ENCODE assay signal across 8 mouse cellular contexts in the genomic region with DNA sequence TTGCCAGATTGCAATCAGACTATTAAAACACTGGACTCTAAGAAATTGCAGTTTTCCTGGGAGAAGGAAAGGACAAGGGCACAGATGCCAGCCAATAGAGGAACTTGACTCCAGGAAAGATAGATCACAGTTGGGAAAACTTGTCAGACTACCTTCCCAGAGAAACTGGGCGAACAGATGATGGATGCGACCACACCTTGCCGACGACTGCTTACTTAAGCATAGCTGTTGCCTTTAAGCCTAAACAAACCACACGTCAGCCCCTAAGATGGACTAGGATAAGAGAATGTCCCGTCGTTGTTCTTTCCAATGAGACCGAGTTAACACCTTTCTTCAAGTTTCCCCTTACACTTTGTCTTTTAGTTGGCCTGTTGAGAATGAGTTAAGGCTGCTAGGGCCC. TPM values are rescaled to one million over a fixed set of nuclear protein-coding genes. Genes with fewer than 3 reads are reported as not detected.
DNase-seq lines count a peak whose midpoint lies in the region; ATAC-seq and TF ChIP-seq lines count a peak whose summit lies in the region.

No protein-coding gene starts in this region.

- peaks cover 17% of the 10 kb centered on the region for H3K4me1 ChIP-seq in hindbrain, embryonic 14.5 days (replicated peaks; ENCODE audit: control insufficient read depth, insufficient read depth, low read length)
- H3K4me1 ChIP-seq in midbrain, embryonic 14.5 days (ENCODE audit: control insufficient read depth, insufficient read depth, low read length) = peaks cover 14% of the 10 kb centered on the region

- 0 out of 2 replicates have a peak, but pooled peaks have one; percentile 12 for ATAC-seq in hindbrain, embryonic 14.5 days (ENCODE audit: low FRiP score)
- ATAC-seq in midbrain, embryonic 14.5 days (ENCODE audit: low FRiP score, low TSS enrichment) = no peak
- no peak for ATAC-seq in cerebellum, adult (ENCODE audit: insufficient number of reproducible peaks, low FRiP score, low TSS enrichment)

- no peak for DNase-seq in layer of hippocampus, adult 2 months (ENCODE audit: low spot score in 2 of 2)
- no peak for DNase-seq in layer of hippocampus, postnatal 10 days (ENCODE audit: low spot score in 2 of 2)
- DNase-seq in embryo, embryonic 11 days = peak; percentile 10
- no peak for DNase-seq in hindbrain, embryonic 14.5 days (ENCODE audit: low spot score)
- DNase-seq in midbrain, embryonic 14.5 days = no peak
- no peak for DNase-seq in cerebellum, adult 9-10 months
- no peak for DNase-seq in right cerebral cortex, adult 2 months (ENCODE audit: low spot score in 2 of 2)

- H3K4me3 ChIP-seq in layer of hippocampus, adult 2 months = peak overlapping the region; percentile 83
- peak overlapping the region; percentile 81 for H3K4me3 ChIP-seq in hindbrain, embryonic 14.5 days (replicated peaks; ENCODE audit: low read length)
- H3K4me3 ChIP-seq in midbrain, embryonic 14.5 days (replicated peaks; ENCODE audit: low read depth, low read length) = peak overlapping the region; percentile 99

- H3K9me3 ChIP-seq in hindbrain, embryonic 14.5 days (ENCODE audit: control insufficient read depth, low read length) = no peaks in the 10 kb centered on the region
- no peaks in the 10 kb centered on the region for H3K9me3 ChIP-seq in midbrain, embryonic 14.5 days (ENCODE audit: control insufficient read depth, low read length)

- no peaks in the 10 kb centered on the region for H3K27me3 ChIP-seq in hindbrain, embryonic 14.5 days (ENCODE audit: control insufficient read depth, insufficient read depth, low read length)
- no peaks in the 10 kb centered on the region for H3K27me3 ChIP-seq in midbrain, embryonic 14.5 days (ENCODE audit: control insufficient read depth, insufficient read depth, low read length)

- TF ChIP-seq CTCF in layer of hippocampus, adult 2 months (conservative IDR thresholded peaks at IDR 0.05) = no peak

- H3K36me3 ChIP-seq in hindbrain, embryonic 14.5 days (replicated peaks; ENCODE audit: control insufficient read depth, insufficient read depth) = peaks cover 25% of the 10 kb centered on the region
- peaks cover 25% of the 10 kb centered on the region for H3K36me3 ChIP-seq in midbrain, embryonic 14.5 days (ENCODE audit: control insufficient read depth, insufficient read depth, low read length)

- 62% methylated on average over 8 of the region's 8 CpGs for WGBS in hindbrain, embryonic 14.5 days
- WGBS in midbrain, embryonic 14.5 days = 59% methylated on average over 8 of the region's 8 CpGs

- peak overlapping the region; percentile 86 for H3K4me2 ChIP-seq in hindbrain, embryonic 14.5 days (replicated peaks)
- H3K4me2 ChIP-seq in midbrain, embryonic 14.5 days (ENCODE audit: low read length) = peak overlapping the region; percentile 90

- peak overlapping the region; percentile 97 for H3K27ac ChIP-seq in layer of hippocampus, adult 2 months
- peak overlapping the region; percentile 90 for H3K27ac ChIP-seq in hindbrain, embryonic 14.5 days
- peak overlapping the region; percentile 79 for H3K27ac ChIP-seq in midbrain, embryonic 14.5 days (replicated peaks; ENCODE audit: low read depth, low read length)

- H3K9ac ChIP-seq in hindbrain, embryonic 14.5 days = peak overlapping the region; percentile 92
- peak overlapping the region; percentile 89 for H3K9ac ChIP-seq in midbrain, embryonic 14.5 days (replicated peaks; ENCODE audit: low read length)

RNA-seq across cellular contexts. Expression of gene Dcaf12, which starts 0.5 kb away (rescaled TPM):
- 10 to 100 TPM; 41.0 to 41.4 TPM for total RNA-seq in layer of hippocampus, adult 2 months (2021)
- 10 to 100 TPM; 51.4 to 53.2 TPM for total RNA-seq in layer of hippocampus, postnatal 10 days (2021)
- 55.7 and 63.8 TPM in 2 replicates for polyA plus RNA-seq in hindbrain, embryonic 14.5 days (2014; fragmentation: Nextera tagmentation; extraction: Ambion mirVana)
- 63.6 and 66.6 TPM in 2 replicates for polyA plus RNA-seq in midbrain, embryonic 14.5 days (2014; fragmentation: Nextera tagmentation; extraction: Ambion mirVana)

RNA-seq across cellular contexts. Expression of gene Ubap1, which starts 33.6 kb away (rescaled TPM):
- total RNA-seq in layer of hippocampus, adult 2 months (2021) = 10 to 100 TPM; 39.3 to 40.4 TPM
- total RNA-seq in layer of hippocampus, postnatal 10 days (2021) = 10 to 100 TPM; 43.1 to 54.6 TPM
- polyA plus RNA-seq in hindbrain, embryonic 14.5 days (2014; fragmentation: Nextera tagmentation; extraction: Ambion mirVana) = 64.1 and 68.7 TPM in 2 replicates
- 58.4 and 77.2 TPM in 2 replicates for polyA plus RNA-seq in midbrain, embryonic 14.5 days (2014; fragmentation: Nextera tagmentation; extraction: Ambion mirVana)

RNA-seq across cellular contexts. Expression of gene Ubap2, which starts 40.2 kb away (rescaled TPM):
- total RNA-seq in layer of hippocampus, adult 2 months (2021) = 10 to 100 TPM; 40.9 to 45.0 TPM
- total RNA-seq in layer of hippocampus, postnatal 10 days (2021) = 10 to 100 TPM; 46.7 to 57.3 TPM
- polyA plus RNA-seq in hindbrain, embryonic 14.5 days (2014; fragmentation: Nextera tagmentation; extraction: Ambion mirVana) = 49.7 and 50.2 TPM in 2 replicates
- 41.9 and 56.2 TPM in 2 replicates for polyA plus RNA-seq in midbrain, embryonic 14.5 days (2014; fragmentation: Nextera tagmentation; extraction: Ambion mirVana)
